Mouse (Mus musculus) ES-E14 (cell line): Measurements from ENCODE around the gene Add1. TPM values are rescaled to one million over a fixed set of nuclear protein-coding genes. Genes with fewer than 3 reads are reported as not detected.

Experiments
- DNase-seq: peaks from one replicate; pipeline ENCODE4 v3.0.0-alpha.2; 2013; ENCODE audit warnings: low read depth, low spot score
- H3K27ac ChIP-seq: 2 replicates; pipeline ENCODE4 v1.5.1; 2012; ENCODE audit warnings: low read depth, mild to moderate bottlenecking, low read length, moderate library complexity, mixed read lengths; ENCODE audit not compliant: poor library complexity, insufficient read depth, severe bottlenecking
- H3K36me3 ChIP-seq: 2 replicates; pipeline ENCODE4 v1.6.1; 2012; ENCODE audit warnings: mild to moderate bottlenecking, low read length, moderate library complexity, mixed read lengths; ENCODE audit not compliant: control insufficient read depth, poor library complexity, insufficient read depth, severe bottlenecking
- H3K4me1 ChIP-seq, 2 experiments: fragments of 150-350 bp in 1 of 2; sonication (generic) in 1 of 2; 2 replicates each; pipeline ENCODE4 v1.6.1; 2012; ENCODE audit warnings: low read length in 2 of 2, mild to moderate bottlenecking in 1 of 2, mixed read lengths in 1 of 2; ENCODE audit not compliant: control insufficient read depth in 2 of 2, insufficient read depth in 2 of 2, poor library complexity in 1 of 2
- H3K4me3 ChIP-seq, 2 experiments: fragments of 150-350 bp in 1 of 2; sonication (generic) in 1 of 2; 2 replicates each; pipeline ENCODE4 v1.5.1; 2012; ENCODE audit warnings: low read length in 2 of 2, low read depth in 1 of 2, mild to moderate bottlenecking in 1 of 2, mixed read lengths in 1 of 2; ENCODE audit not compliant: insufficient read depth in 1 of 2, poor library complexity in 1 of 2, severe bottlenecking in 1 of 2
- H3K9ac ChIP-seq: 2 replicates; pipeline ENCODE4 v1.6.1; 2012; ENCODE audit warnings: low read depth, mild to moderate bottlenecking, low read length, mixed read lengths; ENCODE audit not compliant: poor library complexity, insufficient read depth, severe bottlenecking
- H3K9me3 ChIP-seq: fragments of 150-350 bp; sonication (generic); 2 replicates; pipeline ENCODE4 v1.6.1; 2012; ENCODE audit warnings: low read depth, mild to moderate bottlenecking, low read length; ENCODE audit not compliant: control insufficient read depth, insufficient read depth
- CHD2 ChIP-seq: IDR thresholded peaks from 2 replicates; pipeline ENCODE4 v1.6.1; 2014; ENCODE audit warnings: mild to moderate bottlenecking, low read depth, low read length, inconsistent platforms
- HCFC1 ChIP-seq: IDR thresholded peaks from 2 replicates; pipeline ENCODE4 v1.6.1; 2012; ENCODE audit warnings: low read length, inconsistent platforms, borderline replicate concordance; ENCODE audit not compliant: insufficient read depth
- MAFK ChIP-seq: IDR thresholded peaks from 2 replicates; pipeline ENCODE4 v1.6.1; 2014; ENCODE audit warnings: mild to moderate bottlenecking, low read depth, low read length, inconsistent platforms; ENCODE audit not compliant: insufficient read depth
- ZC3H11A ChIP-seq: IDR thresholded peaks from 2 replicates; pipeline ENCODE4 v1.6.1; 2012; ENCODE audit warnings: low read depth, mild to moderate bottlenecking, inconsistent platforms, low read length, borderline replicate concordance
- ZNF384 ChIP-seq: IDR thresholded peaks from 2 replicates; pipeline ENCODE4 v1.6.1; 2012; ENCODE audit warnings: low read depth, low read length, inconsistent platforms
- in situ Hi-C, 2 experiments: fragments of 600-800 bp; cut with MboI; formaldehyde crosslinking; loops; one replicate each; pipeline ENCODE4 v1.15.1; 2025; ENCODE audit warnings: low sequenced_read_pairs in 2 of 2, inconsistent platforms in 1 of 2; ENCODE audit not compliant: unreplicated experiment in 2 of 2
- total RNA-seq: library from RNA; depleted of rRNA; stranded (reverse); fragments of 300-350 nt; gene quantifications from 2 replicates; pipeline ENCODE4 v1.2.3, GENCODE M21; 2012

Gene Add1
- total RNA-seq, 1 experiment: 78.4 TPM

GRCm38 (mm10) chr5:34582314-34582675, 8.8 kb downstream of the Add1 start:
- in situ Hi-C loops: no loop called here
- Histone ChIP-seq H3K27ac (peak overlapping the region; percentile 62; the same call in 1 of the 2 replicates), H3K4me1 (peaks cover 9 to 10% of the 10 kb centered on the region in 2 experiments), H3K36me3 (no peaks in the 10 kb centered on the region), H3K9me3 (no peaks in the 10 kb centered on the region), H3K4me3 (0 out of 4 replicates have a peak overlapping the region, but pooled peaks of 1 of the 2 experiments have one; percentile 0), H3K9ac (peak overlapping the region; percentile 54; the same call in 1 of the 2 replicates)
- no peak for TF ChIP-seq HCFC1
- no peak for TF ChIP-seq MAFK
- no peak for DNase-seq

- TF ChIP-seq ZNF384 (no peak), ZC3H11A (no peak), CHD2 (no peak), MAFK (no peak), HCFC1 (no peak)
- in situ Hi-C loops: no loop called here
Measured at GRCm38 (mm10) chr5:34585216-34585615, 11.8 kb downstream of the Add1 start.

GRCm38 (mm10) chr5:34587881-34588280, 14.4 kb downstream of the Add1 start:
- Histone ChIP-seq H3K9me3 (no peaks in the 10 kb centered on the region), H3K4me3 (no peak overlapping the region), H3K4me1 (peaks cover 11 to 13% of the 10 kb centered on the region in 2 experiments), H3K36me3 (no peaks in the 10 kb centered on the region), H3K9ac (no peak overlapping the region), H3K27ac (no peak overlapping the region)
- TF ChIP-seq HCFC1: no peak
- no peak for TF ChIP-seq CHD2
- no peak for TF ChIP-seq ZNF384
- TF ChIP-seq MAFK: no peak
- no peak for TF ChIP-seq ZC3H11A
- no peak for DNase-seq
- in situ Hi-C loops: no loop called here

More at GRCm38 (mm10) chr5:34585216-34585615, 11.8 kb downstream of the Add1 start:
- H3K9ac ChIP-seq: no peak overlapping the region
- DNase-seq: no peak
- no peaks in the 10 kb centered on the region for H3K9me3 ChIP-seq
- peaks cover 9 to 13% of the 10 kb centered on the region in 2 experiments for H3K4me1 ChIP-seq
- H3K27ac ChIP-seq: no peak overlapping the region
- no peaks in the 10 kb centered on the region for H3K36me3 ChIP-seq
- H3K4me3 ChIP-seq: no peak overlapping the region

DNA sequence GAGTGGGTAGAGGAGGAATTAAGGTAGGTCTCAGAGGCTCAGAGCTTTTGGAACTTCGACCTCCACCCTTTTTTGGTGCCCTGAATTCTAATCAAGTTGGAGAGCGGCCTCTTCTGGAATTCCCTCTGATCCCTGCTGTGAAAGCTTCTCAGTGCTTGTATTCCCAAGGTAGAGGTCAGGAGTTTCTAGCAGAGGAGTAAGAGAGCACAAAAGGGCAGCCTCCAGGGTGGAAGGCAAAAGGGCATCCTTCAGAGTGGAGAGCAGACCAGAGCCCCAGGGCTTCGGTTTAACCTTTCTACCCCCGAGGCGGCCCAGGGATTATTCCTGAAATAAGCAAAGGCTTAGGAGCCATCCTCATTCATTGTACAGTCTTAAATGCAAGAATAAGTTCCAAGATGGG, 16.6 kb downstream of the Add1 start:
- H3K9me3 ChIP-seq: no peaks in the 10 kb centered on the region
- in situ Hi-C loops: no loop called here
- H3K9ac ChIP-seq: no peak overlapping the region; the same call in 1 of the 2 replicates
- H3K27ac ChIP-seq: peak overlapping the region; percentile 77; the same call in 1 of the 2 replicates
- no peak overlapping the region; a peak in 1 of 4 replicates for H3K4me3 ChIP-seq
- no peaks in the 10 kb centered on the region for H3K36me3 ChIP-seq
- H3K4me1 ChIP-seq: peaks cover 12 to 20% of the 10 kb centered on the region in 2 experiments
- peak; percentile 71 for DNase-seq
- TF ChIP-seq CHD2 (no peak), MAFK (no peak), ZC3H11A (no peak), HCFC1 (no peak)

DNA sequence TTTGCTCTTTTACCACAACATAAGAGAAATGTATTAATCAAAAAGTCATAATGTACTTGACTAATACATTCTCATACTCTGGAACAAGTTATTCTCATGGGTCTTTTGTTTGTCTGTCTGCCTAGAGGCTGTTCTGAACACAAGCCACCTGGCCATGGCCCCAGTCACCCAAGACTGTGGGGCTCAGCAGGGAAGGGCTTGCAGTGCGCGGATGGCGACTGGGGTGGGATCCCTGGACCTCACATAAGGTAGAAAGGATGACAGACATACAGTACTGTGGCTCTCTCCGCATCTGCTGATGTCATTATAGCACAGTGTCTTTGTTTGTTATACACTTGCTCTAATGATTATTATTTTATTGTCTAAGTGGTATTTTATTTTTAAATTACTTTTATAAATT, 17.2 kb downstream of the Add1 start:
- peaks cover 12 to 20% of the 10 kb centered on the region in 2 experiments for H3K4me1 ChIP-seq
- H3K9ac ChIP-seq: no peak overlapping the region
- H3K36me3 ChIP-seq: no peaks in the 10 kb centered on the region
- H3K9me3 ChIP-seq: no peaks in the 10 kb centered on the region
- no peak overlapping the region for H3K4me3 ChIP-seq
- DNase-seq: no peak
- H3K27ac ChIP-seq: peak overlapping the region; percentile 60; the same call in 1 of the 2 replicates
- TF ChIP-seq ZC3H11A: no peak
- TF ChIP-seq HCFC1: no peak
- TF ChIP-seq CHD2: no peak
- no peak for TF ChIP-seq ZNF384
- no peak for TF ChIP-seq MAFK
- in situ Hi-C loops: no loop called here
